Mouse (Mus musculus) megakaryocyte-erythroid progenitor cell, adult 5 weeks (primary cell): ENCODE data around the gene Lzts2. TPM values are rescaled to one million over a fixed set of nuclear protein-coding genes. Genes with fewer than 3 reads are reported as not detected.

Source experiments
- polyA plus RNA-seq: library from polyadenylated mRNA; stranded (reverse); fragments of >175 nt; gene quantifications from 2 replicates; pipeline ENCODE4 v1.2.3, GENCODE M21; 2012

The Lzts2 gene
- polyA plus RNA-seq = 46.7 and 64.8 TPM in 2 replicates

GRCm38 (mm10) chr19:45014335-45014971, at the start of gene Lzts2:
Gene Lzts2 (plus strand): TSS chr19:45014414.

GRCm38 (mm10) chr19:44988831-44989566, 25.2 kb upstream of the Lzts2 start, which contains the start of gene Sema4g:
Gene Sema4g (plus strand): TSS chr19:44989101.

GRCm38 (mm10) chr19:45005444-45005843, 8.8 kb upstream of the Lzts2 start, which contains the start of gene Twnk:
Gene Twnk (plus strand): TSS chr19:45005663.

GRCm38 (mm10) chr19:45005957-45006712, 8.1 kb upstream of the Lzts2 start, which contains the start of gene Mrpl43:
Gene Mrpl43 (minus strand): TSS chr19:45006442.

GRCm38 (mm10) chr19:45045651-45046050, 31.4 kb downstream of the Lzts2 start, which contains the start of gene Pdzd7:
Gene Pdzd7 (minus strand): TSS chr19:45045717.

GRCm38 (mm10) chr19:45047417-45047934, 33.3 kb downstream of the Lzts2 start, which contains the start of gene Sfxn3:
Gene Sfxn3 (plus strand): TSS chr19:45047503.

GRCm38 (mm10) chr19:45074580-45075322, 60.5 kb downstream of the Lzts2 start, which contains the start of gene Kazald1:
Gene Kazald1 (plus strand): TSS chr19:45075241.

Other genes with a start within 250 kb of the Lzts2 start
- gene Slf2, start 83.3 kb upstream of the Lzts2 start, polyA plus RNA-seq = 30.4 and 31.7 TPM in 2 replicates
- gene Sema4g, start 25.3 kb upstream of the Lzts2 start, polyA plus RNA-seq = 0.07 and 0.30 TPM in 2 replicates
- 12.5 and 14.8 TPM in 2 replicates for gene Twnk, start 8.8 kb upstream of the Lzts2 start, polyA plus RNA-seq
- gene Mrpl43, start 8.0 kb upstream of the Lzts2 start, polyA plus RNA-seq = 80.4 and 80.5 TPM in 2 replicates
- 0.07 and 0.15 TPM in 2 replicates for gene Pdzd7, start 31.3 kb downstream of the Lzts2 start, polyA plus RNA-seq
- gene Sfxn3, start 33.1 kb downstream of the Lzts2 start, polyA plus RNA-seq = 8.4 and 9.6 TPM in 2 replicates
- gene Kazald1, start 60.8 kb downstream of the Lzts2 start, polyA plus RNA-seq = 0.18 and 0.36 TPM in 2 replicates
- 0.05 TPM in 1 of 2 replicates, not detected in the other for gene Tlx1, start 136.3 kb downstream of the Lzts2 start, polyA plus RNA-seq
- 0.06 and 0.35 TPM in 2 replicates for gene Lbx1, start 221.4 kb downstream of the Lzts2 start, polyA plus RNA-seq